Mouse (Mus musculus): ENCODE measurements around the gene St6galnac6.

Gene St6galnac6

GRCm38 (mm10) chr2:32586871-32587351 lies 12.6 kb upstream of the St6galnac6 start, which contains the start of gene St6galnac4:
Gene St6galnac4, plus strand, starts transcription at chr2:32587095.
- peak; percentile 88 to 92 for DNase-seq

- DNase-seq: peak; percentile 46 to 54
Measured at GRCm38 (mm10) chr2:32587731-32588321, 11.7 kb upstream of the St6galnac6 start.

- DNase-seq: no peak
Measured at GRCm38 (mm10) chr2:32589213-32589795, 10.2 kb upstream of the St6galnac6 start.

GRCm38 (mm10) chr2:32590224-32590623 lies 9.3 kb upstream of the St6galnac6 start:
- no peak for DNase-seq

DNA sequence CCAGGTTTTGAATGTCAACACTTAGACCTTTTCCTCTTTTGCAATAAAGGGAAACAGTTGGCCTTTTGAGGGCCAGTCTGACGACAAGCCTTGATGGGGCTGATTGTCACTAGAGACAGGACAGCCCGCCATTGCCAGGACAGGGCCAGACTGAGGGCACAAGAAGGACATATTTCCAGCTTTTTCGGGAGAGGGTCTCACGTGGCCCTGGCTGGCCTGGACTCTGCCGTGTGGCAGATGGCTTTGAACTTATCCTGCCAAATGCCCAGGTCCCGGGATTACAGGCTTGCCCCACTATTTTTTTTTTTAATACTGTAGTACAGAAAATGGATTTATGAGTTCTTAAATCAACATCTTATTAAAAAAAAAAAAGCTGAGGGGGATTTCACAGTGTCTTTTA lies 8.3 kb upstream of the St6galnac6 start:
- DNase-seq: no peak

DNA sequence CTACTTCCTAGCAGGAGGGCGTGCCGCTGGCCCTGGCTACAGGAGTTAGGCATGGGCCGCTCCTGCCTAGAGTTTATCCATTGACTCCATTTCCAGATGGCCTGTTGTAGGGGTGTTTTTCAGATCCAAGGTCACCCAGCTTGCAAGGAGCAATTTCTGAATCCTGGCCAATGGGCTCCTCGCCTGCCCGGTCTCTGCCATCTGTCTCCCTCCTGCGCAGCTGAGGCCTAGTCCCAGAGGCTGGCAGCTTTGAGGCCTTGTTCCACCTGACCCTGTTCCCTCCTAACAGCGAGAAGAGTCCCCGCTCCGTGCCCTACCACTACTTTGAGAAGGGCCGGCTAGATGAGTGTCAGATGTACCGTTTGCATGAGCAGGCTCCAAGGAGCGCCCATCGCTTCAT lies 2.8 kb upstream of the St6galnac6 start:
- DNase-seq: no peak

DNA sequence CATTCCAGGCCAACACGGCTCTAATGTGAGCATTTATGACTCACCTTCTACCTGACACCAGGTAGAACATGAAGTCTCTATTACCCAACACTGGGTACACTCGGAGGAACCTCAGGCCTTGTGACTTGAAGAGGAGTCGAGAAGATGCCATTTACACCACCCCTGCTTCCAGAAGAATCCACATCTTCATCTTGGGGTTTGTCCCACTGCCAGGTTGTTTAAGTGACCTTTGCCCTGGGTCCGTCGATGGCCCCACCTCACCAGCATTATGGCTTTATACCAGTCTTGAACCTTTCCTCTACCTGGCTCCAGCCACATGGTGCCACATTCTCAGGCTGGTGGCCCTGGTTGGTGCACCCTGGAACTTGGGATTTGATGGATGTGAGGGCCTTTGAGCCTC lies 2.3 kb upstream of the St6galnac6 start:
- no peak for DNase-seq

DNA sequence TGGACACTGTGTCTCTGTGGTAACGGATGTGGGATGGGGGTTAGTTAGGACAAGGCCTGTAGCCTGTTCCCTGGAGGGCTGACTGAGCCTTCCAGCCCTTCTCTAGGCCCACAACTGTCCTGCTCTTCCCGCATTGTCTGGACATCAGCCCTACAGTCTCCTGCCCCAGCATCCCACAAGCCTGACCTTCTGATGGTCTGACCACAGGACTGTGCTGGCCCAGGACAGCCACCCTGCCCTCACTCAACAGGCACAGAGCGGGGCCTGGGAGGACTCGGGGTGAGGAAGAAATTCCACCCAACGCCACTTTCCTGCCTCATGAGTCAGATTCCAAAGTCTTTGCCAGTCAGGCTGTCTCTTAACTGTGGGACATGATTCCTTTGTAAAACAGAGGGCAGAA lies 1.8 kb upstream of the St6galnac6 start:
- DNase-seq: no peak

- no peak for DNase-seq
Measured at GRCm38 (mm10) chr2:32598506-32598905, 1.0 kb upstream of the St6galnac6 start.

DNA sequence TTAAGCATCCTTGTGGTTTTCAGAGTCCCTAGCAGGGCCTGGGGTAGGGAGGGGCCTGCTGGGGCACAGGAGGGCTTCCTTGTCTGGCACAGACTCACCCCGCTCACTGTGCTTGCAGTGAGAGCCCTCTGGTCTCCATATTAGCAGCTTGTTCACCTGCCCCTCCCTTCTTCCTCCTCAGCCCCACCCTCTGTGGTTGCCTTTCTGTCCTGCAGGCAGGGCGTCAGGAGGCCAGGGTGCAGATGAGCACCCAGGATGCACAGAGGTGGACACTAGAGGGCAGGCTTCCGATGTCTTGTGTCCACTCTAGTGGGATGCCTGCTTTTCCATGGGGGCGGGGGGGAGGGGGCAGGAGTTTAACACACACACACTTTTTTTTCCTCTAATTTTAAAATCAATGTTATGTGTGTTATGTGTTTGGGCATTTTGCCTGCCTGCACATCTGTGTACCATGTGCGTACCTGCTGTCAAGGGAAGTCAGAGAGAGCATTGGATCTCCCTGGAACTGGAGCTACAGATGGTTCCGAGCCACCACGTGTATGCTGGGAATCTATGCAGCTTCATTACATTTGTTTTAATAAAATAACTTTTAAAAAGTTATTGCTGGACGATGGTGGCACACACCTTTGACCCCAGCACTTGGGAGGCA lies 2.0 kb downstream of the St6galnac6 start:
- peak in 1 of 2 experiments; percentile 33 for DNase-seq

DNA sequence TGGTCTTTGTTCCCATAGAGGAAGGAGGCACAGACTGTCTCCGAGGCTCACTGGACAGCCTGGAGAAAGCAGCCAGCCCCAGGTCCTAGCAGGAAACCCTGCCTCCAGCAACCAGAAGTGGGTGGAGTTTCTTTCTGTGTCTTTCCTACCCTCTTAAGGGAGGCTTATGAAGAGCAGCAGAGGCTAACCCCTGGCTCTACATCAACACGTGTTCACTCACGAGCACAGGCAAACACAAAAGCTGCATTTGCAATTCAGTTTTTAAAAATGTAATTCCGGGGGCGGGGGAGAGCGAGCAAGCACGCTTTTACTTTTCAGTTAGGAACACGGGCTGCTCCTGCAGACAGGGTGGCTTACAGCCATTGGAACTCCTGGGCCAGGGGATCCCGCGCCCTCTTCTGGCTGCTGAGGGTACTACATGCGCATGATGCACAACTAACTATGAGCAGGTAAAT lies 3.1 kb downstream of the St6galnac6 start:
- DNase-seq: peak; percentile 64 to 88

DNA sequence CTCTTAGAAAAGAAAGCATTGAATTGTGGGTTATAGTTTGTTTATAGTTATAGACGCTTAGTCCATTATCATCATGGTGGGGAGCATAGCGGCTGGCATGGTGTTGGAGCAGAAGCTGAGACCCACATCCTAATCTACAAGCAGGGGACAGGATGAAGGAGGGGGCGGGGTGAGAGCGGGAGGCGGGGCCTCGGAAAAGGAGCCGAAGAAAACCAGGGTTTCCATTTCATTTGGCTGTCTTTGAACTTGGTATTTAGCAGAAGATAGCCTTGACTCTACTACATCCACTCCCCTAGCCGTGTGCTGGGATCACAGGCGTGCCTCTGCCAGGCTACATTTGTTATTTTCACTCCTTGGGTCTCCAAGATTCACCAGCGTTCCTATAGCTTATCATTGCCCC lies 5.1 kb downstream of the St6galnac6 start:
- DNase-seq: no peak

DNA sequence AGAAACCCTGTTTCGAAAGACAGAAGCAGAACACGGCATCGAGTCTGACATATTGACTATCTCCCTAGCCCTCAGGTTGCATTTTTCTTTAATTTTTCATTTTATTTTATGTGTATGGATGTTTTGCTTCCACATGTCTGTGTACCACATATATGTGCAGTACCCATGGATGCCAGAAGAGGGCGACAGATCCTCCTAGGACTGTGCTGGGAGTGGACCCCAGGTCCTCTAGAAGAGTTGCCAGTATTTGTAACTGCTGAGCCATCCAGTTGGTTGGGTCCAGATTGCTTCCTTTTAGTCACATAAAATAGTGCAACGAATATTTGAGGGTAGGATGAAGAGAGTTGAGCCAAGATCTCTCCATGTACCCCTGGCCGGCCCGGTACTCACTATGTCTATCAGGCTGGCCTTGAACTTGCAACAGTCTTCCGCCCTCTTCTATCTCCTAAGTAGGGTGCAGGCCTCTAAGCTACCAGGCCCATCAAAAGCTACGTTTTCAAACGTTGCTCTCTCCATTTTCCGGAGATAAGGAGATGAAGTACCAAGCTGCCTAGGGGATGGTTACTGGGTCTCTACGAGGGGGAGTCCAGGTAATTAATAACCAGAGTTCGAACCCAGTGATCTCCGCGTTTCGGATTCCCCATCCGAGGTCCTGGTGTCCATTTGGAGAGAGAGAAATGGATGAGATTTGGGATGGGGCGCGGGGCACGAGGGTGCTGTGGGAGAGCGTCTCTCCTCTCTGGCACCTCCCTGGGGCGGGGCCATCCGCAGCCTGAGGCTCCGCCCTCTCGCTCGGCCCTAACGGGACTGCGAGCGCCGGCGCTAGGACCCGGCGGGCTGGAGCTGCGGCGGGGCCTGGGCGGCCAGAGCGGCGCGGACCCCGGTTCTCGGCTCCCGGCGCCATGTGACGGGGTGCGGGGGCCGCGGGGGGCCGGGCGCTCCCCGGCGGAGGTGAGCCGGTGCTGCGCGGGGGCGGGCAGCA lies 6.9 kb downstream of the St6galnac6 start:
- DNase-seq: peak; percentile 70 to 83

- peak in 1 of 2 experiments; percentile 36 for DNase-seq
Measured at GRCm38 (mm10) chr2:32607262-32607947, 7.9 kb downstream of the St6galnac6 start.

DNA sequence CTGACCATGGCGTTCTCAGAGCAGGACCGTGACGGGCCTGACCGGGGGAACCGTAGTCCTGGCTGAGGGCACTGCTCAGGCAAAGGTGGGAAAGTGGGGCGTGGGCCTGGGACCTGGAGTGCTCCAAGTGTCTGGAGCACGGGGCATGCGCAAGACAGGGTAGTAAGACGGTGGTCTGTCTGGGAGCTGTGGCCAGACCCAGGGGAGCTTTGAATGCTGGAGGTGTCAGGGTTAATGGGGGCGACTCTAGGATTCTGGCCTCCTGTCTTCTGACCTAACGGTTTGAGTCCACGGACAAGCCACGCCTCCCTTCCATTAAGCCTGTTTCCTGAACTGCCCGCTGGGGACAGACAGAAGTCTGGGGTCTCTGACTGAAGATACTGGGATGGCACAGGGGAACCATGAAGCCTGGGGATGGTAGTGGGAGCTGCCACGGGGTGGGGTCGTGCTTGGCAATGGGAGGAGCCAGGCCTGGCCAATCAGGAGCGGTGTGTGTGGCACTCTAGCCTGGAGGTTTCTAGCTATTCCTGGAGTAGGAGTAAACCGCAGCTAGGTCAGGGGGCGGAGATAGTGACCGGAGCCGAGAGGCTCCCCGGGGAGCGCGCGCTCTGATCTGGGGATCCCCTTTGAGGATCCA lies 8.8 kb downstream of the St6galnac6 start:
- DNase-seq: peak in 1 of 2 experiments; percentile 46

- DNase-seq: no peak
Measured at GRCm38 (mm10) chr2:32608778-32609435, 9.4 kb downstream of the St6galnac6 start.

DNA sequence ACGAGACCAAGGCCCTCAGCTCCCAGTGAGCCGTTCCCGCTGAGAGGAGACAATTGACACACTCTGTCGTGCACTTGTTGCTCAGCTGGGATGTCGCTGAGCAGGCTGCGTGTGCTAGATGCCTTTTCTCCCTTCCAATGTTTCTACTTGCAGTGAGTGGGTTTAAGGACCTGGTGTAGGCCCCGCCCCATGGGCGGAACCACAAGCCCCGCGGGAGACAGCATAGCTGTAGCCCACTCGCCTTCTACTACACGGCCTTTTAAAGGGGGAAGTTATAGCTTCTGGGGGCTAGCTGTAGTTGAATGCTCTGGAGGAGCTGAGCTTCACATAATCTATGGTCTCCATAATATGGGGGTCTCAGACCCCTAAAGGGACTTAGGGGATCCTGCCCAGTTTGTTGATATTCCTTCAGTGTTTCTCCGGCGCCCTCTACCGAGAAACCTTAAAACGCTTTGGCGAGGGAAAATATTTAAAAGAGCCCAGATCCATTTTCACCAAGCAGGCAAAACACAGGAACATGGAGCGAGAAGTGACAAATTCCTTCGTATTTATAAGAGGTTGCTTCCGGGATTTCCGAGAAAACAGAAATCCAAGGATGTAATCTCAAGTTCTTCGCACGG lies 11.2 kb downstream of the St6galnac6 start:
- peak in 1 of 2 experiments; percentile 40 for DNase-seq

DNA sequence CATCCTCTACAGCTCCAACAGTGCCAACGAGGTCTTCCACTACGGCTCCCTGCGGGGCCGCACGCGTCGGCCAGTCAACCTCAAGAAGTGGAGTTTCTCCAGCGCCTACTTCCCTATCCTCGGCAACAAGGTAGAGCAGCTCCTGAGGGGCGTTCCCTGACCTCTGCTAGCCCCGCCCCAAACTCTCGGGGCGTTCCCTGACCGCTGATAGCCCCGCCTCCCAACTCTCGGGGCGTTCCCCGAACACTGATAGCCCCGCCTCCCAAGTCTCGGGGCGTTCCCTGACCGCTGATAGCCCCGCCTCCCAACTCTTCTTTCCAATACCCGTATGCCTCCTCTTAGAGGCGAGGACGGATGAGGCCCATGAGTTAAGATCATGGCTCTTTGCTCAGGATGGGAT lies 12.8 kb downstream of the St6galnac6 start:
- DNase-seq: no peak

DNA sequence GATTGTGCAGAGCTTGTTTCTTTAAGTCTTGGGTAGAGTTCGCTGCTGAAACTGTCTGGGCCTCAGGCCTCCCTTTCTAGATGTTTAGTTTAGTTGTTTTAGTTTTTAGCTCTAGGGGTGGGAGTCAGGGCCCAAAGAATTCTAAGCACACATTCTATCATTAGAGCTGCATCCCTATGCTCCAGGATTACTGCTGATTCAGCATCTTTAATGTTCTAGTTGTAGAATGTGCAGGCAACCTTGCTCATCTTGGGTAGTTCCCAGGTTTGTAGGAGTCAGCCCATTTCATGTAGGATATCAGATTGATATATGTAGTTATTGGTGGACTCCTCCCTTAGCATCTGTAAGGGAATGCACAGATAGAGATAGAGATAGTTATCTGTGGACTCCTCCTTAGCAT lies 17.6 kb downstream of the St6galnac6 start:
- no peak for DNase-seq

DNA sequence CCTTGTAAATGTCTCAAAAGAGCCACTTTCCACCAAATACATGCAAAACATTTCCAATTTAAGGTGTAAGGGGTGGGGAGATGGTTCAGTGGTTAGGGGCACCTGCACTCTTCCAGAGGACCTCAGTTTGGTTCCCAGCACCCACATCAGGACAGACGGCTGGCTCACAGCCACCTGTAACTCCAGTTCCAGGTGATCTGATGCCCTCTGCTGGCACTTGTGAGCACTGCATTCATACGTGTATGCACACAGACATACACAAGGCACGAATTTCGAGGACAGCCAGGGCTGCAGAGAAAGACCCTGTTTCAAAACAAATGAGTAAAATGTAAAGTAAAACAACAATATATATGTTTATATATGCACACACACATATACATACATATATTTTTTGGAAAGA lies 18.1 kb downstream of the St6galnac6 start:
- no peak for DNase-seq

DNA sequence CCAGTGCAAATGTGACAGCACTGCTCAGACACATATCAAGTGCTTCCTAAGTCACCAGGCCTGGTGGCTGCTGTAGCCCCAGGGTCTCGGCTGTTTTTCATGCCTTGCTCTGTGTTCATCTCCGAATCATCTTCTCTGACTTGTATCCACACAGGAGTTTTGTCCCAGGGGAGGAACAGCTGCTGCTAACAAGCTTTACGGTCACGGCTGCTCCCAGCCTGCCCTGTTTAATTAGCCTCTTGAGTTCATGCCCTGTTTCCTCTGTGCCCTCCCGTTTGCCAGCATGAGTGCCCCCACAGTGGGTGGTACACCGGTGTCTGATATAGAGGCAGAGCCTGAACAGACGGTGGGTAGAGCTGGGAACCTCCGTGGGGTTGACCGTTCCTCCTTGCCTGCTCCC lies 18.5 kb downstream of the St6galnac6 start:
- DNase-seq: no peak
